Mouse (Mus musculus): ENCODE results near the gene Sidt2.
A peak's percentile ranks its signal among the peaks of the same experiment; 100 is the strongest.

Sidt2 gene

DNA sequence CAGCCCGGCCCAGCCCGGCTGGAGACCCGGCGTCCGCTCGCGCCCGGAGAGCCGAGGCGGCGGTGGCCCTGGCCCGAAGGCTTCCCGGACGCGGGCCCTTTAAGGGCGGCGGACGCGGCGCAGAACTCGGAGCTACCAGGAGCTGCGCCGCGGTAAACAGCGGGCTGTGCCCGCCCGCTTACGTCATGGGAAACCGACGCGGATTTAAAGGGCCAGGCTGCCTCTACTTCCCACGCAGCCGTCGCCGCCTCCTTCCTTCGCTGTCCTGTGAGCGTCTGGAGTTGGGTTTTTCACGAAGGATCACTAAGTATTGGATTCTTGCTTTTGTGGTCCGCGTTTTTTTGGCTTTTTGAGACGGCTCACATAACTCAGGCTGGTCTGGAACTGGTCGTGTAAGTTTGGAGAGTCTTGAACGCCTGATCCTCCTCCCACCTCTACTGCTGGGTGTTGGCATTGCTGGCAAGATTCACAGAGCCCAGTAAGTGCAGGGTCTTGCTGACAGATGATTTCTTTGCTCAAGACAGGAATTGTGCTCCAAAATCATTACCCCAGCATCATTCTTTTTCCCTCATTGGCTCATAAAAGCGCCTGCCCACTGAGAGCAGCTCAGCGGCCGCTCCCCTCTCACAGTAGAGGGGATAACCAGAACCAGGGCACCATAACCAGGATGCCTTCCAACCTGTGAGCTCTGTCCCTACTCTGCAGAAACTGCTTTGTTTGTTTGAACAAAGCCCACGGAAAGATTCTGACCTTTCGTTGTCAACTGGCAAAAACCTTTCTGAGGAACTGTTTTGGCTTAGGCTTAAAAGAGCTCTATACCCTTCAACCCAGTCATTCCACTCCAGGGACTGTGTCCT, at the start of gene Sidt2:
Sidt2 (minus strand) TSS at position 152 of the 857 bp plus-strand sequence.
- DNase-seq (ENCODE audit: low read depth, low spot score): peak; percentile 85

- DNase-seq (ENCODE audit: low read depth, low spot score): no peak
Observed at GRCm38 (mm10) chr9:46004529-46004928, 49.5 kb upstream of the Sidt2 start.

DNA sequence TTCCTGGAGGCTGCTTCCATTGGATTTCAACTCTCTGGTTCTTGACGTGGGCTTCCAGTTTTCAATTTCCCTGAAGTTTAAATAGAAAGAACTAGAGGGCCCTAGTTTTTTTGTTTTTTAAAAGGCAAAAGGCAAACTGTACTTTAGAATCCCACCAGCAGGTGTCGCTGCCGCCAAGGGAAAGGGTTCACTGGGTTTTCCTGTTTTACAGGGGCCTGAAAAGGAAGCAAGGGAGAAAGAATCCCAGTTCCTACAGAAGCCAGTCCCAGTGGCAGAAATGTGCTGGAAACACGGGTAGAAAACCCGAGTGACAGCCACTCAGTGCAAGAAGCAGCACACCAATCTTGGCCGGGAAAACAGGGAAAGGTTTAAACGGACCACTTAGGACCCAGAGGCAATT, 48.7 kb upstream of the Sidt2 start:
- peak; percentile 71 for DNase-seq (ENCODE audit: low read depth, low spot score)

DNA sequence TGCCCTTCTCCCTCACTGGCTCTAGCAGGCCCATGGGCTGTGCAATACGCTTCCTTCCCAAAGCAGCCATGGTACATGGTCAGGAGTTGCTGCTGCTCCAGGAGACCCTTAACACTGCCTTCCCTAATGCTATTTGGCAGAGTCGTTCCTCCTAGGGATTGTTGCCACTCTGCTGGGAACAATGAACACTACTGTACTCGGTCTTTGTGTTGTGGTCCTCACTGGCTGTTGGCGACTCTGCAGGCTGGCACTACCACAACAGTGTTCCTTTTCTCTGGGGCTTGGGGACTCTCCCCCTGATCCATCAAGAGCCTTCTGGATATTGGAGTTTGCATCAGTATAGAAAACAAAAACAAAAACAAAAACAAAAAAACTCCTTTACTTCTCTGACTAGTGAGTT, 44.0 kb upstream of the Sidt2 start:
- DNase-seq (ENCODE audit: low read depth, low spot score): no peak

- DNase-seq (ENCODE audit: low read depth, low spot score): peak; percentile 69
Observed at GRCm38 (mm10) chr9:45985229-45985567, 30.1 kb upstream of the Sidt2 start.

GRCm38 (mm10) chr9:45984409-45985228, 29.6 kb upstream of the Sidt2 start:
- DNase-seq (ENCODE audit: low read depth, low spot score): peak; percentile 92

DNA sequence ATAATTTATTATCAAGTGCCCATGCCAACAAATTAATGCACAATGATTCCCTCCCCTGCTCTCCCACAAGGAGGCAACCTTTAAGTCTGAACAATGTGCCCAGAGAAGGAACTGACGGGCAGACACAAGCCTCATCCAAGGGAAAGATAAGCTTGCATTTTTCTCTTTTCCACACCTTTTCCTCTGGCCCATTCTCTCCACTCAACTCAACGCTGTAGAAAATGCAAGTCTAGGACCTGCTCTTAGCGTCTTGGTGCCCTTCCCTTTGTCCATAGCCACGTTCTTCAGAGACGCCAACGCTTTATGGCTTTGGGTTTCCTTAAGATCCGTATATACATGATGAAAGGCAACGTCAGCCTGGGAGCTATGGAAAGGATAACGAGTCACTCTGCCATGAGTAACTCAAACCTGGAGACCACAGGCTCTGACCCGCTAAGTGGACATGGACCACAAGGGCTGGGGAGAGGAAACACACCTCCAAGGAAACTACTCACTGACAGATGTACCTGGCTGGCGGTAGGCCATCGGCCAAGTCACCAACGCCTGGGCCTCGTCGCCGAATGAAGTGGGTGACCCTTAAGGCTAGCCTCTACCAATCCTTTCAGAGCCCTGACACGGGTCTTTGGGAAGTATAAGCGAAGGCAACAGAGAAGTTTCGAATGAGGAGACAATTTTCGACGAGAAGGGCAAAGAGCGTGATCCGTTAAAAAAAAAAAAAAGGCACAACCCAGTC, 28.8 kb upstream of the Sidt2 start:
- DNase-seq (ENCODE audit: low read depth, low spot score): peak; percentile 29

DNA sequence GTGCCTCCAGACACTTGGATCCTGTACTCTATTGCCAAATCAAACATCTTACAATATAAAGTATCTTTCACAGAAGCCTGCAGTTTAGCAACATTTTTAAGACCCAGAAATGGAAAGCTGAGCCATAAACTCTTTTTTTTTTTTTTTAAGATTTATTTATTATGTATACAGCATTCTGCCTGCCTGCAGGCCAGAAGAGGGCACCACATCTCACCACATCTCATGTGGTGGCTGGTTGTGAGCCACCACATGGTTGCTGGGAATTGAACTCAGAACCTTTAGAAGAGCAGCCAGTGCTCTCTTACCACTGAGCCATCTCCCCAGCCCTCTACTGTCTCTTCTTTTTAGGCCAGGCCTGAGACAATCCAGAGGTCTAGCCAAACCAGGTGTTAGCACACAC, 26.3 kb upstream of the Sidt2 start:
- no peak for DNase-seq (ENCODE audit: low read depth, low spot score)

- DNase-seq (ENCODE audit: low read depth, low spot score): peak; percentile 72
Observed at GRCm38 (mm10) chr9:45980611-45981010, 25.6 kb upstream of the Sidt2 start.

DNA sequence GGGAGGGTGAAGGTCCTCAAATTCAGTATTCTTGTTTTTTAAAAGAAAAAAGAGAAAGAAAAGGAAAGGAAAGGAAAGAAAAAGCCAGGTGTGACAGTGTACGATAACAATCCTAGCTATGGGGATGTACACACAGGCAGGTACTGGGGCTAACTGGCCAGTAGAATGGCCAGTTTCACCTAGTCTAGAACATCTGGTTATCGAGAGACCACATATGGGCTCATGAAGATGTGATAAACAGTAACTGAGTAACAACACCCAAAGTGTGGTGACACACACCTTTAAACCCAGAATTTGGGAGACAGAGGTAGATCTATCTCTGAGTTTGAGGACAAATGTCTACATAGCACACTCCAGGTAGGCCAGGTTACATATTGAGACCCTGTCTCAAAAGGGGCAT, 24.7 kb upstream of the Sidt2 start:
- DNase-seq (ENCODE audit: low read depth, low spot score): no peak

GRCm38 (mm10) chr9:45976884-45977283, 21.8 kb upstream of the Sidt2 start:
- DNase-seq (ENCODE audit: low read depth, low spot score): no peak

DNA sequence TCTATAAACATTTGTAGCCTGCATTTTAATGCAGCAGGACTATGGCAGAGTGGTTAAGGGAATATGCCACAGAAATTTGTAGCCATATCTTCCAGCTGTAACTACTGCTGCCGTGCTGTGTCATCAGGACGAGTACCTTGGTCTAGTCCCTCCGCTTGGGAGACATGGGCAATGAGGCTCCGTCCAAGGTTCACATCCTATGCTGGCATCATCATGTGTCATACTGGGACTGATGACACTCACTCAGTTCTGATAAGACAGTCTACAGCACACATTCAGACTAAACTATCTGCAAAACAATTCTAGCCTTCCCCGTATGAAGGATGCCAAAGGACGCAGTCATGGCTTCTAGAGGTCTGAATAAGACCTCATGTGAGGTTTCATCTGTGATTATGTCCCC, 8.5 kb upstream of the Sidt2 start:
- DNase-seq (ENCODE audit: low read depth, low spot score): no peak

DNA sequence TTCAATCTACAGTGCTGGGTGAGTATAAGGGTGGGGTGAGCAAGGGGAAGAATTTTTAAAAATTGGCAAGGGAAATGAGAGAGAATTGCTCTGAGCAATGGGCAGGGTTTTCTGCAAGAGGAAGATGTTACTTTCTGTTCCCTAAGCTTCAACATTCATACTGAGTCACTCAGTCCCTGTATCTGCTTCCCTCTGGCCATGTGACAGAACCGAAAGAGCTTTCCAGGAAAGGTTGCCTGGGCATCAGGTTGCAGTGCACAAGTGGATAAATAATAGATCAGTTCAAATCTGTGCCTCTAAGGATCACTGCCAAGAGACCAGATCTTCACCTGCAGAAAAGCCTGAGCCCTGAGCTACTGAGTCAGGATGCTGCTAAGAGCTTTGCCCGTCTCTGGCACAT, 6.8 kb upstream of the Sidt2 start:
- DNase-seq (ENCODE audit: low read depth, low spot score): no peak

DNA sequence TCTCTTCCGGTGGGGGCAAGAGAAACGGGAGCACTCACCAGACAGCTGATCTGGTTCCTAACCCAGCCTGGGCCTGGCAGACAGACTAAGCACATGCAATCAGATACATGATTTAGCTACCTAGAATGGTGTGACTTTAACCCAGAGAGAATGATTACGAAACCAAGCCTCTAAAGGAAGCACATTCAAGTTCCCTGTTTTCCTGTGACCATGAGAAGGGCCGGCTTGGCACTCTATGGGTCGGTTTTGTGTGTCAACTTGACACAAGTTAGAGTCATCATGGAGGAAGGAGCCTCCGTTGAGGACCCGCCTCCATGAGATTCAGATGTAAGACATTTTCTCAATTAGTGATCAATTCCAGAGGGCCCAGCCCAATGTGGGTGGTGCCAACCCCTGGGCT, 4.6 kb upstream of the Sidt2 start:
- DNase-seq (ENCODE audit: low read depth, low spot score): no peak

DNA sequence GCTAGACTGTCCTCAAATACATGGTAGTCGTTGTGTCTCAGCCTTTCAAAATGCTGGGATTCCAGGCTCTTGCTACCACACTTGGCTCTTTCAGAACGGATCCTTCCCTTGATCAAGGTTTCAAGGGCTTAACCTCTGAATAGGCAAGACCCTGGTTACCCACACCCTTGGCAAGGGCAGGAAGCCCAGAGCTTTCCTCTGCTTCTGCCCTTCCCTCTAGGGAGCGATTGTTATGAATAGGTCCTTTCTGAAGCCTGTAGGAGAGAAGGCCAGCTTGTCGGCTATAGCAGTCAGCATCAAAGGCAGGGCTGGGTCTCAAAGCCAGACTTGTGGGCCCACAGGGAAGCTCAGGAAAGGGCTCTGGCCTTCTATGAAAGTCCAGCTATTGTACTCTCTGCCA, 3.8 kb upstream of the Sidt2 start:
- DNase-seq (ENCODE audit: low read depth, low spot score): no peak

- no peak for DNase-seq (ENCODE audit: low read depth, low spot score)
Observed at GRCm38 (mm10) chr9:45958023-45958670, 3.1 kb upstream of the Sidt2 start.

DNA sequence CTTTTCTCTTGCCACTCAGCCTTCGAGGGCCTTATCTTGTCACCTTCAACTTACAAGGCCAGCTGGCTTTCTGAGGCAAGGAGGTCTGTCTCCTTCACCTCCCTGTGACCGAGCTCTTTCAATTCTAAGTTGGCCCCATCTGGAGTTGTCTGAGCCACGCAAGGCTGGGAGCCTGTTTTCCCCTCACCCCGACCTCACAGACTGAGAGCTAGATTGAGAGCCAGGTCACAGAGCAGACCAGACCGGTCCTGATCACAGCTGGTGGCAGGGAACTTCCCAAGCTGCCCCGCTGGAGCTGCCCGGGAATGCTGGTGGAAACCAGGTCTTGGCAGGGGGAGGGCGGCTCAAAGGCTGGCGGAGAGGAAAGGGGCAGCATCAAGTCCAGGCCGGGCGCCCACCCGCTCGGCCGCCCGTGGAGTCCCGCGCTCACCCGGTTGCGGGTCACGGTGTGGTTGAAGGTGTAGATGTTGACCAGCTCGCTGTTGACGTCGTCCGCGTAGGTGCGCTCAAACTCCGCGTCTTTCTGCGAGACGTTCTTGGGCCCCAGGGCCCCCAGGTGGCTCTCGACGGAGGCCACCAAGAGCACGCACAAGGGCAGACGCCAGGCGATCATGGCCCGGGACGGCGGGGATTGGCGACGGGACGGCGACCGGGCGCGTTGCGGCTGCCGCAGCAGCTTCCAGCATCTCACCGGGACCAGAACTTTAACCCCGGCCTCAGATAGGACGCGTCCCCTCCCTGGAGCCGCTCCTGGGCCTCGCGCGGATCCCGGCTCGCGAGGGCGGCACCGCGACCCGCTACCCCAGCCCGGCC, 558 bp downstream of the Sidt2 start:
- DNase-seq (ENCODE audit: low read depth, low spot score): peak; percentile 57

DNA sequence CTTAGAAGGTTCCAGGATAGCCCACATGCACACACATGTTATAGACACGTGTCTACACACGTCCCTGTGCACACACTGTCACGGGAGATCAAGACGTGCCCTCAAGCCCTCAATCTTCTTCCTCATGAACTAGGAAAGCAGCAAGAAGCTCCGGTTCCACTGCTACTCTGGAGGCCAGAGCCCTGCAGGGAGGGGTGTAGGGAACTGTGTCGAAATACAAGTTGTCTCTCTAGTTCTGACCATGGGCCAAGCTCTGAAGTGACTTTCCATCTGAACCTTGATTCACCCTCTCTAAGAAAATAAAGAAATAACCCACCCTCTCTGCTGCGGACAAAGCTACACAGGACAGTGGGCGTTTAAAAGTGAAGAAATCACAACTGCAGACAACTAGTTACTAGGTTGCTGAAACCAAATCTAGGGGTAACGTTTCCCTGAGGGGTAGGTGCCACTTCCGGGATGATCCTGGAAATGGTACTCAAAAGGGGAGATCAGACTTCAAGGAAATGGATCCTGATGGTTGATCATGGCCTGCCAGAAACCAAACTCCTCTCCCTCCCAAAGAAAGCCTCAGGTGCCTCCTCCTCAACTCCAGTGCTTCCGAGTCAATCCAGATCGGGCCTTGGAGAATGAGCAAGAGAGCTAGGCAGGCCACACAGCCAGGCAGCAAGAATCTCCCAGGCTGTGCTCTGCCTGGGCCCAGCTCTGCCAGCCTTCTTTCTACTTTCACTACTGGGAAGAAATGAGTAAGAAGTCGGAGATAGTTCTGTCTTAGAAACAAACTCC, 1.4 kb downstream of the Sidt2 start:
- no peak for DNase-seq (ENCODE audit: low read depth, low spot score)

DNA sequence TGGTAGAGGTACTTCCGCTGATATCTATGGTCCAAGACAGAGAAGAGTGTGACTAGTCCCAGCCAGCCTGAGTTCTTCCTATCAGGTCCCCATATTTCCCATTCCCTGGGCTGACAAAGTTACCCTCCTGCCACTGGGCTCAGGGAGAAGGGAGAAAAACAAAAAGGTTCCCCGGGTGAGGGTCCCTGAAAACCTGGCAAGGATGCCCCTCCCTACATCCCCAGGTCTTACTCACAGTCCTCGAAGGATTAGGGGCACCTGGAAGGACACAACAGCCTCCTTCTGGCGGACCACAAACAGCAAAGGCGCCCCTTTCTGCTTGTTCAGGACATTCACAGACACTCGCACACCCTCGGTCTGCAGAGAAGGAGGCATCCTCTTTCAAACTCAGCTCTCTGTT, 2.2 kb downstream of the Sidt2 start:
- DNase-seq (ENCODE audit: low read depth, low spot score): no peak

- no peak for DNase-seq (ENCODE audit: low read depth, low spot score)
Observed at GRCm38 (mm10) chr9:45952057-45952456, 3.0 kb downstream of the Sidt2 start.

Measured in R1 (cell line).